Mouse (Mus musculus) kidney, postnatal 14 days (tissue): Measurements from ENCODE around the gene Gm10912.
"Not testable (repeated sequence)": the region's sequence is repeated elsewhere in the genome, so short reads cannot be mapped to it uniquely, and the experiment has no call there.

Experiments
- DNase-seq: peaks from one replicate; pipeline ENCODE4 v3.0.0; 2022; ENCODE audit warnings: mixed read lengths

The Gm10912 gene

GRCm38 (mm10) chr2:104065526-104065925 lies at the start of gene Gm10912:
TSS of gene Gm10912 (plus strand) at chr2:104065826.
- not testable (repeated sequence) for DNase-seq

GRCm38 (mm10) chr2:104023096-104023495 lies 42.5 kb upstream of the Gm10912 start:
- DNase-seq: no peak

GRCm38 (mm10) chr2:104024656-104025055 lies 41.0 kb upstream of the Gm10912 start:
- DNase-seq: no peak

- DNase-seq: peak; percentile 94
These were observed 38.0 kb upstream of the Gm10912 start, which contains the start of gene Fbxo3 for GRCm38 (mm10) chr2:104027458-104028138. TSS of gene Fbxo3 (plus strand) at chr2:104027721.

DNA sequence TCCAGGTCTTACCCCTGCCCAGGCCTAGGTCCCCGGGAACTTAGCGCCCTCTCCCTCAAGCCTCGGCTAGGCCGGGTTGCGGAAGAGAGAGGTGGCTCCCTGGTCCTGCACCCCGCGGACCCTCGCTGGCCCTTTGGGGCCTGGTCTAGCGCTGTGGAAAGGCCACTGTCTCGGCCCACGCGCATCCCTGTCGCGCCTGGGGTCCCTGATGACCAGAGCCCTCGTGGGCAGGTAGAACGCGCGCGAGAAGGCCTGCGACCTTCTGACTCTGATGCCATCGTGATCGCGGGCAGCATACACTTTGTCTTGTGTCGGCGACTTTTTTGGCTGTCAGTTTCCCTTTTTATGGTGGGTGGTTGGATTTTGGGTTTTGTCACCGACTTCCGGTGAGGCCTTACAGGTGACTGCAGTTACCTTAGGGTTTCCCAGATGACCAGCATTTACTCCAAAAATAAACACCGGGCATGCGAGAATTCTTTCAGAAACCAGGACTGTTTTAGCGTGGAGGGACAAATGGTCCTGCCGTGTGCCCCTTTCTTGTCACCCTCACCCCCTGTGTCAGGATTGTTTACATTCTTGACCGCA lies 37.4 kb upstream of the Gm10912 start, which contains the start of gene 4931422A03Rik:
Gene 4931422A03Rik, minus strand, starts transcription at position 223 of the 585 bp plus-strand sequence.
- DNase-seq: no peak

DNA sequence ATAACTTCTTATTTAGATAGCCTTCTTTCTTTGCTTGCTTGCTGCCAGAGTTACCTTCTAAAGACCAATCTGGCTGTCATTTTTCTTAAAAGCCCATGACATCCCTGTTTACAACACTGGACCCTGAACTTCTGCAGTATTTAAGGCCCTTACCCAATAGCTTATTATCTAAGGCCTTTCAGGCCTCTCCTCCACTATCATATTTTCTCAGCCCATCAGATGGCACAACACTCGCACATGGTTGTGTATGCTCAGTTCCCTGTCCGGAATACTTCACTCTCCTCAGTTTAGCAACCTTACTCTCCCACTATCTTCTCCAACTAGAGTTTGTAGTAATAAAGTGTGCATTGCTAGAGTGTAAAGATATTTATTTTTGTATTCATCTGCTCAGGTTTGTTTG lies 36.6 kb upstream of the Gm10912 start:
- no peak for DNase-seq

- DNase-seq: no peak
These were observed 35.2 kb upstream of the Gm10912 start for GRCm38 (mm10) chr2:104030381-104030780.

DNA sequence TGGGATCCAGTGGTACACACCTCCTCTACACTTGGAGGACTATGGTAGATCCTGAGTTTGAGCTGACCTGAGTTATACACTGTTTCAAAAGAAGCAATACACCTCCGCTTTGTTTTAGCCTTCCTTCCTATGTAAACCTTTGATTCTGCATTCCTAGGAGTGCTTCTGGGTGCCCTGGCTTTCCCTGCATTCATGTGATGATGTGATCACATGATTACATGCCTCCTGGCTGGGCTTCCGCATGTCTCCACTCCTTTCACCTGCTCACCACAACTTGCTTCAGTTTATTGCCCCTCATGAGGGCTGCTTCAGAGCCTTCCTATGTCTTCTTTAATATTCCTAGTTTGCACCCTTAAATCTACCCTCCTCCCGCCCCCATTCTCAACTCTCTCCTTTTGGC lies 33.6 kb upstream of the Gm10912 start:
- DNase-seq: no peak

DNA sequence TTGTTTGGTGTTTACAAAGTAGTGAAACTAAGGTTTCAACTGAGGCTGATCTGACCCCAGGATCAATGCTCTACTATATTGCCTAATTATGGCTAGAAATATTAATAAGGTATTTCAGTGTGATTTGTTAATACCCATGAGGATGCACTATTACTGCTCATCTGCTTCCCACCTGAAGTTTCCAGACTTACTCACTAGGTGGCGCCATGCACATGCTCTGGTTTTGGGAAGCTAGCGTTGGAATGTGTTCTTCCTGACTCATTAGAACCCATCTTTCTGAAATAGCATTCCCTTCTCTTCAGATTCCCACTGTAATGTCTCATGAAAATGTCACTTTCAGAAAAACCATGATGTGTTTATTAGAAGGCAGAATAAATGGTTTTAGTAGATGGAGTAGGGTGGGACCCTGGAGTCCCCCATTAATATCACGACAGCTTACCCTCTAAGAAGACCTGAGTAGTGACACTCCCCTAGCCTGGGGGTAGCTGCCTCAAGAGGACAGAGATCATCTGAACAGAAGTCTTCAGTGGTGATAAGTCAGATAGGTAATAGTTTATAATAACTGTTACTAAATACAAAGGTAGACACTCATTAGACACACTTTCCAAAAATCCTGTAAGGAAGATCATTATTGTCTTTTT lies 30.7 kb upstream of the Gm10912 start:
- peak; percentile 69 for DNase-seq

DNA sequence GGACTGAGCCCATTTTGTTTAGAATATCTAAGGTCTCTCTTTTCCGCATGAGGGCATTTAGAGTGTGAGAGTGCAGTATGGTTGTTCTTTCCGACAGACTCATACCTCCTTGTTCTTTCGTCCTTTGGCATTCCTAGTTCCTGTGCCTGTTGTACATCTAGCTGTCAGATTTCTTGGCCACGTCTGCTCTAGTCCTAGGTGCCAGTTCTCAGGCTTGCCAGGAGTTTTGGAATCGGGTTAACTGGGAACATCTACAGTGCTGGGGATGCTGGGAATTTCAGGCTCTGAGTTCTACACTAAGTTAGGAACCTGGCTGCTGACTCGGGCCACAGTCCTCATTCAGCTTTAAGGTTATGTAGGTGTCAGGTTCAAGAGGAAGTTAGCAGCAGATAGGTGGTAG lies 30.0 kb upstream of the Gm10912 start:
- no peak for DNase-seq

- DNase-seq: no peak
These were observed 29.3 kb upstream of the Gm10912 start for GRCm38 (mm10) chr2:104036316-104036715.

DNA sequence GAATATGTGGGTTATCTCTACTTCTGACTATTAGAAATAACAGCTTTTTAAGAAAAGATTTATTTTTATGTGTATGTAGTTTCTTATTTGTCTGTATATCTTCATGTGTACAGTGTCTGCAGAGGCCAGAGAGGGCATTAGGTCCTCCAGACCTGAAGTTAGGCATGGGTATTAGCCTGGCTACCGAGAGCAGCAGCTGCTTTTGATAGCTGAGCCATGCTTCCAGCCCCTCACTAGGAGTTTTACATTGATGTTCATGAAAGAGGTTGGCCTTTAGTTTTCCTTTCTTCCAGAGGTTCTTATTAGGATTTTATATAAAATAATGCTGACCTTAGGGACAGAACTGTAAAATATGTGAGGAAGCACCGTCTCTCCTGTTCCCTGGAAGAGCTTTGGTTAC lies 27.4 kb upstream of the Gm10912 start:
- DNase-seq: no peak

DNA sequence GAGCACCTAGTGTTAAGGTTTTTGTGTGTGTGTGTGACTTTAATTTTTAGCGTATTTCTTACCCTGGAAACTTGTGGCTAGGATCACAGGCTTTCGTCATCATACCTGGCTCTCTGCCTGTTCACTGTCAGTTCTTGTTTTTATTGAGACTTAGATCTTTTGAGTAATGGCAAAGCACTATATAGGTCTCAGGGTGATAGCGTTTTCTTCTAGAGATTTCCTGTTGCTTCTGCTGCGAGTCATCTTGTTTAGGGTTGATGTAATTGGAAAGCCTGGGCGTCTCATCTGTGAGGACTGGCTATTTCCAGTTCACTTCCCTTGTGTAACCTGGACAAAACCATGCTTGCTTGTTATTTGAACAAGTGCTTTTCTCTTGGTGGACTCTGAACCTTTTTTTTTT lies 24.0 kb upstream of the Gm10912 start:
- DNase-seq: no peak

- no peak for DNase-seq
These were observed 22.9 kb upstream of the Gm10912 start for GRCm38 (mm10) chr2:104042766-104043165.

GRCm38 (mm10) chr2:104043624-104044478 lies 21.8 kb upstream of the Gm10912 start:
- DNase-seq: no peak

DNA sequence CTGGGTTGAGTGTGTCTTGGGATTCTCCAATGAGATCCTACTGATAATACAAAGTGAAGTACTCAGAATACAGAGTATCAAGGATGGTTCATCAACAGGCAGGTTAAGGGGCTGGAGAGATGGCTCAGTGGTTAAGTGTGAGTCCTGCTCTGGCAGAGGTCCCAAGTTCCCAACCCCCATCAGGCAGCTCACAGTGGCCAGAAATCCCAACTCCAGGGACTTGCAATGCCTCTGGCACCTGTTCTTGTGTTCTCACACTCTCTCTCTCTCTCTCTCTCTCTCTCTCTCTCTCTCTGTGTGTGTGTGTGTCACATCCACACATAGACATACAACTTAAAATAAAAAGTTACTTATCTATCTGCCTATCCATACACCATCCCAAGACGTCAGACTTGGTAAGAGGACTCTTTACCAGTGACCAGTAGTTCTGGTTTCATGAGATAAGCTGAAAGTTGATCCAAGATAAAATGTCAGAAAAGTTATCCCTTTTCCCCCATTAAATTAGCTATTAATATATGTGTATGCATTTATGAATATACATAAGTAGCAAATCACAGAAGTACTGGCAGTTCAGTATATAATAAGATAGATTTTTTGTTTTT lies 21.0 kb upstream of the Gm10912 start:
- DNase-seq: peak; percentile 38

DNA sequence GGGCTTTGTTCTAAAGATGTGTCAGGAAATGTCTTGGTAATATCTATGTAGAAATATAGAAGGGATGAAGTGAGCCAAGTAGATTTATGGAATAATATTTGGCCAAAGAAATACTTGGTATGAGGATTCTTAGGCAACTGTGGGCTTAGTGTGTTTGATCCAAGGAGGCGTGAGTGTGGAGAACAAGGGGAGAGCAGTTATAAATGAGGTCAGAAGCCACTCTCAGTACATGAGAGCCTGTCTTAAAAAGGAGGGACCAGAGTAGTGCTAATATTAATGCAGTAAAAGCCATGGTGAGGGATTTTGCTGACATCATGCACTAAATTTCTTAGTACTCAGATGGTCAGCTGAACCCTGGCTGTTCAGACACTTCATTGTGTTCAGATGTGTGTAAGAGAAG lies 7.2 kb upstream of the Gm10912 start:
- no peak for DNase-seq

DNA sequence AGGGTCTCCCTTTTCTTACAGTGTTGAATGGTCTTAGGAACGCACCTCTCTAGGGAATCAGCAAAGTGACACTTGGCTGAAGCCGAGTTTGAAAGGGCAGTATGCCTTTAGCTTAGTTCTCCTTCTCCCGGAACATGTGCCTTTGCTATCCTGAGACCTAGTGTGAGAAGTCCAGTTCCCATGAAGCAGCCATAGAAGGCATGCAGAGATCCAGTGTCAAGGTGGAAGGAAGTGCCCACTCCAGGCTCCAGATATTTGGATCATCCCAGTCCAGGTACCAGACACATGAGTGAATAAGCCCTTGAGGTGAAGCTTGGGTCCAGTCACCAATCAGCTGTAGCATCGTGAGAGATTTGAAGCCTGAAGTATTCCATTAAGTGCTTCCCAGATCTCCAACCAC lies 6.7 kb upstream of the Gm10912 start:
- no peak for DNase-seq

DNA sequence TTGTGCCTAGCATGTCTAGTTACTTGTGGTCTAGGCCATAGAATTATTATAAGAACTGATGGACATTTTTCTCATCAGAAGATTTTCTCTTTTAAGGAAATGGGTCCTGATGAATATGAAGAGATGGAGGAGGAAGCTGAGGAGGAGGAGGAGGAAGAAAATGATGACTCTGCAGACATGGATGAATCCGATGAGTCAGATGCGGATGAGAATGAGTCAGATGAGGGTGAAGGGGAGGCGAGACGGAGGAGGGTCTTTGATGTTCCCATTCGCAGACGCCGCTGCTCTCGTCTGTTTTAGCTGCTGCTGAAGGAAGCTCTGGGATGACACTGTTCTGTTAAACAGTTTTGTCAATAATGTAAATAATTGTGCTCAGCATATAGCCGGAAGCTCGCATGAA lies 5.8 kb upstream of the Gm10912 start:
- DNase-seq: no peak

DNA sequence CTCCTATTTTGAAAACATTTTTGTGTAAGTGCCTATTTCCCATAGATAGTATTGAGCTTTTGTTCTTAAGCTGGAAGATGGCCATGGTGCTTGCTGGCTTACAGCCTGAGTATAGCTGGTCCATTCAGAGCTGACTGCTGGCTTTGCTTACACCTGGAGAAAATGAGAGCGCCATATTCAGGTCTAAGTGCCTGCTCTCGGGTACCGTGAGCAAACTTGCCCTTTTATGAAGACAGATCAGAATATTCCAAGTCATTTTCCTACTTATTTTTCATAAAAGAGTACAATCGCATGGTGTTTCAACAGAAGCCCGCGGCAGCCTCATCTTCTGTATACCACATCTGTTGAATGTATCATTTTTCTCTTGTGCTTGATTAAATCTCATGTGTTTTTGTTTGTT lies 4.6 kb upstream of the Gm10912 start:
- DNase-seq: no peak

DNA sequence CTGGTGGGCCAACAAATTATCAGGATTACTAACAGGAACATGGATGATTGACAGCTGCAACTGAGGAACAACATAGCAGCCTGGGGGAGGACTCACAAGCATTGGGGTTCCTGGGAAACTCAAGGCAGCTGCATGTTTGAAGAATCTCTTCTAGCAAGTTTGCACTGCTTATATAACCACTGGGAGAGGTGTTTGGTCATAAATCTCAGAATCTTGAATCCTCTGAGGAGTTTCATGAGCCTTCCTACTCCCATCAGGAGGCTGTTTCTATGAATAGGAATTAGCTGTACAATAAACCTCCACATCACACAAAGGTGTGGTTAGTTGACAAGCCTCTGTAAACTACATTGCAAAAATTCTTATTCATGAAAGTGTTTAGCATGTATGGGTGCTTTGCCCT lies 3.0 kb upstream of the Gm10912 start:
- no peak for DNase-seq

- DNase-seq: no peak
These were observed 1.5 kb upstream of the Gm10912 start for GRCm38 (mm10) chr2:104064152-104064551.

DNA sequence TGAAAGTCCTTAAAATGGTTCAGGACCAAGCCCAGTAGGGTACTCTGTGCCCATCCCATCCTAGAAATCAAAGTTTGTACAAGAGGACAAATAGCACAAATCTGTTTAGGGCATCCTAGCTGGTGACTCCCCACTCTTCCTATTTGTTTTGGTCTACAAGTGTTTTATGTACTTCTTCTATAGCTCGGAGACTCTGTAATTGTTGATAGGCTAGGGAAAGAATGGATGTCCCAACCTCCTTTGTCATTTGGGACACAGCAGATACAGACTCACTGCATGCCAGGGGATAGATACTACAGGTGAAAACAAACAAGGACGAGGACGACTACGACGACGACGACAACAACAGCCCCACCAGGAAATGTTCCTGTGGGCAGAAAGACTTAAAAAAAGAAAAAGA lies 2.8 kb downstream of the Gm10912 start, which contains the start of gene Gm10799:
Gene Gm10799, minus strand, starts transcription at position 101 of the 400 bp plus-strand sequence.
- not testable (repeated sequence) for DNase-seq
